Mouse (Mus musculus): Measurements from ENCODE around the gene Dbx1.

DNA sequence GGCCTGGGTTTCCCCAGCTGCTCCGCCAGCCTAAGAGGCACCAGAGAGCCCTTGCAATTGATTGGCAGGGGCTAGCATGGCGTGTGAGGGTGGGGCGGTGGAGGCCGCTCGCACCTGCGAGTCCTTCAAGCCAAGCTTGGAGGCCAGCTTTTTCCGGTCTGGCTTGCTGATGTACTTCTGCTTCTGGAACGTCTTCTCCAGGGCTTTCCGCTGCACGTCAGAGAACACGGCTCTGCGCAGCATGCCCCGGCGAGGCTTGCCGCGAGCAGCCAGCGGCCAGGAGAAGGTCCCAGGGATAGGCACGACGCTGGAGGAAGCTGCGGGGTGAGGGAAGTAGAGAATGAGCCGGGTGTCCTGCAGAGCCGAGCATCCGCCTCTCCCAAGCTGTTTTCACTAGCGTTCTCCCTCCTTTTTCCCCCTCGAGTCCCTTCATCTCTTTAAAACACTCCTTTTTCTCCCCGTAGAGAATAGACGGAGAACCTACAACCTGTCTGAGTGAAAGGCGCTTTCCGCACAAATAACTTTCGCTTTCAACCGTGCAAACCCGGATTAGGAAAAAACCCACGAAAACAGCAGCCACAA, 3.2 kb downstream of the Dbx1 start:
- TF ChIP-seq GATA1 (IDR thresholded peaks at IDR 0.05; ENCODE audit: borderline replicate concordance, low read length) (no peak), FLI1 (IDR thresholded peaks at IDR 0.05; ENCODE audit: low read length) (no peak)
